Mouse (Mus musculus): ENCODE results near the gene Adgrd1. TPM values are rescaled to one million over a fixed set of nuclear protein-coding genes. Genes with fewer than 3 reads are reported as not detected.

Gene Adgrd1
- total and polyA plus RNA-seq, 3 experiments = 0.04 to 0.07 TPM; not detected in 1

- no peaks in the 10 kb centered on the region for H3K79me2 ChIP-seq (replicated peaks; ENCODE audit: control insufficient read depth, extremely low read depth, insufficient read depth, poor library complexity, severe bottlenecking)
- in situ Hi-C loops (cut with MboI; ENCODE audit: low pct_ligation_motif_present, low pct_unique_long_range_greater_than_20kb, low sequenced_read_pairs) = no loop called here
- no peak overlapping the region for H3K4me3 ChIP-seq (replicated peaks in 1 of 3; ENCODE audit: low read depth in 2 of 3, low read length in 2 of 3, poor library complexity in 1 of 3)
- no peak overlapping the region for H3K9ac ChIP-seq (ENCODE audit: insufficient read depth, low read depth)
- dilution Hi-C loops (cut with MboI; ENCODE audit: extremely low pct_ligation_motif_present, extremely low pct_unique_long_range_greater_than_20kb, low sequenced_read_pairs) = no loop called here
- H3K27me3 ChIP-seq (replicated peaks) = peaks cover 1% of the 10 kb centered on the region
- H3K27ac ChIP-seq (ENCODE audit: insufficient read depth, low read depth) = no peak overlapping the region
- DNase-seq (ENCODE audit: extremely low read depth) = no peak
- no peaks in the 10 kb centered on the region for H3K4me1 ChIP-seq (ENCODE audit: control insufficient read depth in 1 of 2, insufficient read depth in 2 of 2)
- H3K9me3 ChIP-seq (replicated peaks; ENCODE audit: low read length) = peaks cover 22% of the 10 kb centered on the region
- no peaks in the 10 kb centered on the region for H3K36me3 ChIP-seq (replicated peaks in 1 of 2; ENCODE audit: control insufficient read depth in 1 of 2, insufficient read depth in 1 of 2, low read length in 1 of 2)
- H3K4me2 ChIP-seq (ENCODE audit: insufficient read depth, low read depth, poor library complexity, severe bottlenecking) = no peak overlapping the region
- TF ChIP-seq E2F4 (IDR thresholded peaks at IDR 0.05; ENCODE audit: insufficient replicate concordance, low read depth, low read length) = no peak
- no peak for TF ChIP-seq CHD1 (IDR thresholded peaks at IDR 0.05; ENCODE audit: low read depth, low read length)
- TF ChIP-seq MAX (IDR thresholded peaks at IDR 0.05; ENCODE audit: low read length) = no peak
- TF ChIP-seq CHD2 (IDR thresholded peaks at IDR 0.05; ENCODE audit: low read length) = no peak
- no peak for TF ChIP-seq NELFE (IDR thresholded peaks at IDR 0.05; ENCODE audit: low read depth, low read length)
- TF ChIP-seq TCF12 (IDR thresholded peaks at IDR 0.05; ENCODE audit: low read depth, low read length) = no peak
- TF ChIP-seq IRF4 (IDR thresholded peaks at IDR 0.05; ENCODE audit: low read depth, low read length) = no peak
- no peak for TF ChIP-seq GABPA (IDR thresholded peaks at IDR 0.05; ENCODE audit: insufficient replicate concordance, low read depth, low read length)
- TF ChIP-seq MAFK (IDR thresholded peaks at IDR 0.05; ENCODE audit: insufficient replicate concordance, low read length) = no peak
- no peak for TF ChIP-seq MYC (IDR thresholded peaks at IDR 0.05; ENCODE audit: low read depth, low read length)
- no peak for TF ChIP-seq ZKSCAN1 (IDR thresholded peaks at IDR 0.05; ENCODE audit: borderline replicate concordance, low read depth, low read length)
- no peak for TF ChIP-seq ELF1 (IDR thresholded peaks at IDR 0.05; ENCODE audit: low read depth, low read length)
- no peak for TF ChIP-seq NRF1 (IDR thresholded peaks at IDR 0.05; ENCODE audit: low read depth, low read length)
- TF ChIP-seq SIN3A (IDR thresholded peaks at IDR 0.05; ENCODE audit: low read length) = no peak
- TF ChIP-seq ETS1 (conservative IDR thresholded peaks at IDR 0.05; ENCODE audit: low read depth, low read length) = no peak
- TF ChIP-seq ZC3H11A (IDR thresholded peaks at IDR 0.05; ENCODE audit: low read depth, low read length) = no peak
- TF ChIP-seq ZNF384 (IDR thresholded peaks at IDR 0.05; ENCODE audit: low read depth, low read length) = no peak
- TF ChIP-seq BHLHE40 (IDR thresholded peaks at IDR 0.05; ENCODE audit: low read depth, low read length) = no peak
- no peak for TF ChIP-seq JUN (IDR thresholded peaks at IDR 0.05; ENCODE audit: insufficient read depth, low read depth, low read length)
Measured at GRCm38 (mm10) chr5:129164091-129164490, 67.5 kb downstream of the Adgrd1 start.

GRCm38 (mm10) chr5:129164911-129165584, 68.5 kb downstream of the Adgrd1 start:
- no peak overlapping the region for H3K4me2 ChIP-seq (ENCODE audit: insufficient read depth, low read depth, poor library complexity, severe bottlenecking)
- in situ Hi-C loops (cut with MboI; ENCODE audit: low pct_ligation_motif_present, low pct_unique_long_range_greater_than_20kb, low sequenced_read_pairs) = no loop called here

More at GRCm38 (mm10) chr5:129164911-129165584, 68.5 kb downstream of the Adgrd1 start:
- H3K36me3 ChIP-seq (replicated peaks in 1 of 2; ENCODE audit: control insufficient read depth in 1 of 2, insufficient read depth in 1 of 2, low read length in 1 of 2) = no peaks in the 10 kb centered on the region
- DNase-seq (ENCODE audit: extremely low read depth) = no peak
- TF ChIP-seq UBTF (IDR thresholded peaks at IDR 0.05; ENCODE audit: low read depth, low read length) (no peak), E2F4 (IDR thresholded peaks at IDR 0.05; ENCODE audit: insufficient replicate concordance, low read depth, low read length) (no peak), MEF2A (IDR thresholded peaks at IDR 0.05; ENCODE audit: borderline replicate concordance, low read depth, low read length) (no peak), POLR2A (IDR thresholded peaks at IDR 0.05; ENCODE audit: low read depth, low read length) (no peak), ZNF384 (IDR thresholded peaks at IDR 0.05; ENCODE audit: low read depth, low read length) (no peak), RCOR1 (conservative IDR thresholded peaks at IDR 0.05; ENCODE audit: low read depth, low read length) (no peak), MAX (IDR thresholded peaks at IDR 0.05; ENCODE audit: low read length) (no peak), PAX5 (IDR thresholded peaks at IDR 0.05; ENCODE audit: low read length) (no peak), RAD21 (IDR thresholded peaks at IDR 0.05; ENCODE audit: low read depth, low read length) (no peak), BHLHE40 (IDR thresholded peaks at IDR 0.05; ENCODE audit: low read depth, low read length) (no peak), POLR2AphosphoS2 (IDR thresholded peaks at IDR 0.05; ENCODE audit: low read depth, low read length) (no peak), ZKSCAN1 (IDR thresholded peaks at IDR 0.05; ENCODE audit: borderline replicate concordance, low read depth, low read length) (no peak), ZC3H11A (IDR thresholded peaks at IDR 0.05; ENCODE audit: low read depth, low read length) (no peak), SIN3A (IDR thresholded peaks at IDR 0.05; ENCODE audit: low read length) (no peak), MAZ (IDR thresholded peaks at IDR 0.05; ENCODE audit: low read depth, low read length) (no peak), CHD1 (IDR thresholded peaks at IDR 0.05; ENCODE audit: low read depth, low read length) (no peak)
- no peak overlapping the region for H3K9ac ChIP-seq (ENCODE audit: insufficient read depth, low read depth)
- H3K4me3 ChIP-seq (replicated peaks in 1 of 3; ENCODE audit: low read depth in 2 of 3, low read length in 2 of 3, poor library complexity in 1 of 3) = no peak overlapping the region
- no peaks in the 10 kb centered on the region for H3K4me1 ChIP-seq (ENCODE audit: control insufficient read depth in 1 of 2, insufficient read depth in 2 of 2)
- no peaks in the 10 kb centered on the region for H3K79me2 ChIP-seq (replicated peaks; ENCODE audit: control insufficient read depth, extremely low read depth, insufficient read depth, poor library complexity, severe bottlenecking)
- no peak overlapping the region for H3K27ac ChIP-seq (ENCODE audit: insufficient read depth, low read depth)
- peaks cover 3% of the 10 kb centered on the region for H3K27me3 ChIP-seq (replicated peaks)
- H3K9me3 ChIP-seq (replicated peaks; ENCODE audit: low read length) = peaks cover 31% of the 10 kb centered on the region
- dilution Hi-C loops (cut with MboI; ENCODE audit: extremely low pct_ligation_motif_present, extremely low pct_unique_long_range_greater_than_20kb, low sequenced_read_pairs) = no loop called here
